ENCODE assay signal across 9 mouse cellular contexts in the genomic region with DNA sequence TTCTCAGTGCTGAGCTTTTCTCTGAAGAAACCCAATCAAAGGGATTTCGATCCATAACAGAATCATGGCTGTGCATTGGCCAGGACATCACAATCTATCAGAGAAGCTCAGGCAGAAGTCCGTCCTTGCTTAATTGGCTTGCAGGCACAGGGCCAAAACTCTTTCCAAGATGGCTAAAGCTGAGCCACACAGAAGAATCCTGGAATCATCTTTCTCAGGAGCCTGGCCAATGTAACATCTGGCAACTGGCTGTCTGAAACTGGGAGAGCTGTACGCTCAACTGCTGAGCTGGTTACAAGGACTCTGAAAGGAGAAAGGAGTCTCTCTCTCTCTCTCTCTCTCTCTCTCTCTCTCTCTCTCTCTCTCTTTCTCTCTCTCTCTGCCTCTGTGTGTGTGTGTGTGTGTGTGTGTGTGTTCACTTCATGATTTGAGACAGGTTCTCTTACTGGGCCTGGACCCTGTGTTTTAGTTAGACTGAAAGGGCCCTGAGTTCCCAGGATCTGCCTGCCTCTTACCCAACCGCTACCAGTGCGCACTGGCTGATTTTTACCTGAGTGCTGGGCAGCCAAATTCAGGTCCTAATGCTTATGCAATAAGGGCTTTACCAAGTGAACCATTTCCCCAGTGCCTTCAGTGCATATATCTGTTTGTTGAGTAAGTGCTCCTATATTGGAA.
DNase-seq lines count a peak whose midpoint lies in the region; ATAC-seq lines count a peak whose summit lies in the region.
"Had no signal": no experiment of that assay in that cellular context is flagged by ENCODE, and none has a peak within 500 bp of the region (broad histone marks: within the 10 kb centered on the region; RNA-seq: fewer than 3 reads in every experiment).

No protein-coding gene starts in this region.

- H3K9me3 ChIP-seq in heart, embryonic 12.5 days (replicated peaks): no peaks in the 10 kb centered on the region
- no peaks in the 10 kb centered on the region for H3K9me3 ChIP-seq in lung, embryonic 16.5 days (ENCODE audit: control insufficient read depth, low read length)
- no peaks in the 10 kb centered on the region for H3K9me3 ChIP-seq in midbrain, embryonic 16.5 days (replicated peaks; ENCODE audit: control insufficient read depth, low read length, poor library complexity, severe bottlenecking)

- 70% methylated on average over 5 of the region's 5 CpGs for WGBS in heart, embryonic 12.5 days
- 57% methylated on average over 5 of the region's 5 CpGs for WGBS in lung, embryonic 16.5 days
- WGBS in midbrain, embryonic 16.5 days: 74% methylated on average over 5 of the region's 5 CpGs

- H3K9ac ChIP-seq in heart, embryonic 12.5 days: no peak overlapping the region
- H3K9ac ChIP-seq in lung, embryonic 16.5 days (ENCODE audit: low read length): no peak overlapping the region
- no peak overlapping the region for H3K9ac ChIP-seq in midbrain, embryonic 16.5 days (ENCODE audit: low read depth, low read length)

- ATAC-seq in heart, embryonic 12.5 days (ENCODE audit: insufficient number of reproducible peaks, low FRiP score): no peak
- peak; percentile 86 for ATAC-seq in lung, embryonic 16.5 days (ENCODE audit: low read depth)
- ATAC-seq in midbrain, embryonic 16.5 days: no peak
- ATAC-seq in activated CD4-positive, CD25-positive, alpha-beta regulatory T cell, adult 4 months: no peak
- ATAC-seq: Patski had no signal

- no peak overlapping the region for H3K4me2 ChIP-seq in heart, embryonic 12.5 days
- H3K4me2 ChIP-seq in lung, embryonic 16.5 days (ENCODE audit: low read depth, low read length): no peak overlapping the region
- H3K4me2 ChIP-seq in midbrain, embryonic 16.5 days (ENCODE audit: low read length): no peak overlapping the region

- H3K4me3 ChIP-seq in heart, embryonic 12.5 days: no peak overlapping the region
- no peak overlapping the region for H3K4me3 ChIP-seq in lung, embryonic 16.5 days (ENCODE audit: low read length)
- H3K4me3 ChIP-seq in midbrain, embryonic 16.5 days (ENCODE audit: low read depth, low read length): no peak overlapping the region

- H3K27me3 ChIP-seq in heart, embryonic 12.5 days (replicated peaks): no peaks in the 10 kb centered on the region
- no peaks in the 10 kb centered on the region for H3K27me3 ChIP-seq in lung, embryonic 16.5 days (ENCODE audit: control insufficient read depth, insufficient read depth, low read depth, low read length)
- H3K27me3 ChIP-seq in midbrain, embryonic 16.5 days (ENCODE audit: control insufficient read depth, insufficient read depth, low read depth, low read length): no peaks in the 10 kb centered on the region
- H3K27me3 ChIP-seq: Patski had no signal

- H3K36me3 ChIP-seq in heart, embryonic 12.5 days: no peaks in the 10 kb centered on the region
- no peaks in the 10 kb centered on the region for H3K36me3 ChIP-seq in lung, embryonic 16.5 days (ENCODE audit: control insufficient read depth, insufficient read depth, low read length)
- H3K36me3 ChIP-seq in midbrain, embryonic 16.5 days (ENCODE audit: control insufficient read depth, insufficient read depth, low read length): no peaks in the 10 kb centered on the region

- no peak overlapping the region; the same call in 1 of the 2 replicates for H3K27ac ChIP-seq in heart, embryonic 12.5 days (ENCODE audit: poor library complexity, severe bottlenecking)
- H3K27ac ChIP-seq in lung, embryonic 16.5 days (ENCODE audit: low read length): peak overlapping the region; percentile 52; the same call in 1 of the 2 replicates
- H3K27ac ChIP-seq in midbrain, embryonic 16.5 days (ENCODE audit: low read length): no peak overlapping the region

- H3K4me1 ChIP-seq in heart, embryonic 12.5 days (replicated peaks): peaks cover 16% of the 10 kb centered on the region
- H3K4me1 ChIP-seq in lung, embryonic 16.5 days (replicated peaks; ENCODE audit: control insufficient read depth, insufficient read depth, low read length): peaks cover 6% of the 10 kb centered on the region
- no peaks in the 10 kb centered on the region for H3K4me1 ChIP-seq in midbrain, embryonic 16.5 days (ENCODE audit: control insufficient read depth, insufficient read depth, low read length)

- DNase-seq in heart, adult 18-20 months: peak; percentile 73 to 77
- peak; percentile 4 for DNase-seq in NIH3T3 (ENCODE audit: low read depth)
- peak; percentile 80 for DNase-seq in gastrocnemius, postnatal 10 days
- no peak for DNase-seq in spleen, postnatal 36 days (ENCODE audit: low spot score in 2 of 2)

Comparison
In these comparisons a context has a peak if more than half of its experiments do, and no peak if none do; other contexts are left out.
1. DNase-seq: peak in heart, adult 18-20 months (2 of 2), NIH3T3 (single experiment) and gastrocnemius, postnatal 10 days (single experiment); none in spleen, postnatal 36 days (0 of 2).